Mouse (Mus musculus) adrenal gland, adult 8-10 months (tissue): ENCODE results near the gene Fam217a. TPM values are rescaled to one million over a fixed set of nuclear protein-coding genes. Genes with fewer than 3 reads are reported as not detected.
"Not testable (repeated sequence)": the region's sequence is repeated elsewhere in the genome, so short reads cannot be mapped to it uniquely, and the experiment has no call there.

ENCODE experiments used
- DNase-seq: peaks from one replicate; pipeline ENCODE4 v3.0.0; 2022
- total RNA-seq, 4 experiments: library from RNA; stranded (reverse); gene quantifications; 2 replicates each; pipeline ENCODE4 v1.2.4; 2022

The Fam217a gene
- total RNA-seq, 4 experiments from 2014 or later, result 1.3 to 2.6 (median 1.7) TPM

DNA sequence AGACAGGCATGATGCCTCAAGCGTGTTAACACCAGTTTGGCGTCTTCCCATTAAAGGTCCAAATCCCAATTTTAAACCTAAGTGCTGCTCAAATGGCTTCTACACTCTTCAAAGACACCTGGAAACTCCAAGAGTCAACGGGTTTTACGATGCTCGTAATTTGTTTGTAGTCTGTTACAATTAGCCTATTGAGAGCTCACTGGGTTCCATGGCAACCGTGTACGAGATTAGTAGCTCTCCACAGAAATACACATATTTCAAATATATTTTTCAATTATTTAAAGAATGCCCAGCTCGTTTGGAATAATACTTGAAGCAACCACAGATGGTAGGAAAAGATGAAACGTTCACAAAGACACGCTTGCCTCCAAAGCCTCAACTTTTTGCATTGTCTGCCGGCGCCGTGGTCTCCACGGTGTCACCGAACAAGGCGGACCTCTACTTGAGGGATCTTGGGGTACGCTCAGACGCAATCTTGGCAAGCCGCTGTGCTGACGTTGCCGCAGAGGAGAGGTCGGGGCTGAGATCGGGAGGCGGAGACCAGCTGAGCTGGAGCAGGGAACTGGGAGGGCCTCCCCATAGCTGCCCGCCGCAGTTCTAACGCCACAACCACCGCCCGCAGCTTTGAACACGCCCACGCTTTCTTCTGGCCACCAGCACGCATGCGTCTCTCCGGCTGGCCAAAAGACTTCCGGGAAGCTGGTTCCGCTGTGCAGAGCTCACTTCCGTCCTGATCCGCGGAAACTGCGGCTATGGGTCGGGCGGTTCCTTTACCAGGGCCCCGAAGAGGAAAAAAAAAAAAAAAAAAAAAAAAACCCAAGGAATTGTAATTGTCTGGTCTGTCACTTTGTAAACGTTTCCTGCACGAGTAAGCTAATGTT is 50.1 kb downstream of the Fam217a start:
- DNase-seq, result peak; percentile 95

DNA sequence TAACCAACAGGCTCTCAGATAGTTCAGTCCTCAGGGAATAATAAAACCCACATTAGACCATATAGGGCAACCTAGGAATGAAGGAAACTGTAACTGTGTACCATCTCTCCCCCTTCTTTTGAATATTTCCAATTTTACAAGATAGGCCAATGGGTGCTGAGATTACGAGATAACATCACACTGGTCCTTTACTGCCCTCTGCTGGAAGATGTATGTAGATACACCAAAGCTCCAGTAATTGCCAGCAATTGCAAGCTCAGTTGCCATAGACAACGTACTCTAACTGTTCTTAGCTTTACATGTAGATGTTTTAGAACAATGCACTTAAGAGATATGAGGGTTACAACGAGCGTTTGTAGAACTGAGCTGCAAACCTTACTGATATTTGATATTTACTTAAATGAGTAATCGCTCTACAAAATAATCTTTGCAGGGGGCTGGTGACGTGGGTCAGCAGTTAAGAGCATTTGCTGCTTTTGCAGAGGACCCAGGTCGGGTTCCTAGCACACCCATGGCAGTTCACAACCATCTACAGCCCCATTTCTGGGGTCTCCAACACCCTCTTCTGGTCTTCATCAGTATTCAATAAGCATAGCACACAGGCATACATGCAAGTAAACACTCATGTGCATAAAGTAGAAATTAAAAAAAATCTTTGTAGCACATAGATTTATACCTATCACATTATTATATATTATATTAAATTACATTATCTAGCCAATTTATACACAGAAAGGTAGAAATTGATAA is 59.5 kb downstream of the Fam217a start:
- no peak for DNase-seq

DNA sequence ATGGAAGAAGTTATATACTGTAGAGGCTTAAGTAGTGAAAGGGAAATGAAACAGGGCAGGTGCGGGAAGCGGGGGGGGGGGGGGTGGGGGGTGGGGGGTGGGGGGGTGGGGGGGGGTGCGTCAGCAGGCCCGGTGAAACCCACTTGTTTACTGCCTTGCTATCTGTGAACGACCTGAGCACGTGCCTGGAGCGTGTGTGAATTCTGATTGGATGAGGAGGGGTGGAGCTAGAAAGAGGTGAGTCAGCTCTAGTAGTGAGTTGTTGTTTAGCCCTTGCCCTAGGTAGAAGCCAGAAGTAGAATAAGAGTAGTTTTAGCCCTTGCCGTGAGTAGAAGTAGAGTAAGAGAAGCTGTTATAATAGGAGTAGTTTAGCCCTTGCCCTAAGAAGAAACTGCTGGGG is 62.9 kb downstream of the Fam217a start:
- DNase-seq, result not testable (repeated sequence)

Other genes with a start within 250 kb of the Fam217a start
- not detected for gene Fam50b, start 189.5 kb downstream of the Fam217a start, total RNA-seq
- 100 to 1,000 TPM in 1 of 4 experiments, 10 to 100 TPM in 3; 76.6 to 118 (median 85.6) TPM for gene Prpf4b, start 49.0 kb downstream of the Fam217a start, total RNA-seq
- not detected for gene 4933417A18Rik, start 99 bp upstream of the Fam217a start, total RNA-seq
- 1 to 10 TPM; 1.6 to 4.7 (median 2.5) TPM for gene Eci3, start 39.5 kb upstream of the Fam217a start, total RNA-seq
- 100 to 1,000 TPM; 103 to 129 (median 113) TPM for gene Eci2, start 102.8 kb upstream of the Fam217a start, total RNA-seq